Mouse (Mus musculus) mesoderm, embryonic 11.5 days (tissue): ENCODE results near the gene Magi1.

Experiments
- DNase-seq: peaks from one replicate; pipeline ENCODE4 v3.0.0-alpha.2; 2012; ENCODE audit warnings: low read depth, low spot score

Gene Magi1

GRCm38 (mm10) chr6:93733800-93734199 is 549.9 kb downstream of the Magi1 start:
- DNase-seq: no peak

DNA sequence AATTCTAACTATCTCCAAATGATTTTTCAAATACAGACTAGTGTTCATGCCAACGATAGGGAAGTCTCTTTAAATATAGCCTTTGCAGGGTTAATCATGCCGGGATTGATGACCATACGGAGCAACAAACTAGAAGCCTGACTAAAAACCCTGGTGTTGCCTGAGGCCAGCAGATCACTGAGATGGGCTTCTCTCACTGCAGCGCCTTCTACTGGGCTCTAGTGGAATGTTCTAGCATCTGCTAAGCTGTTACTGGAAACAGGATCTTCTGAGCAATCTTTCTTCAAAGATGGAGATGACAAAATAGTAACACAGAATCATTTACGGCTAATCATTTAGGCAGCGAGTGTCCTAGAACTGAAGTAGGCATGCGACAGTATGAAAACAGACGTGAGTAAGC is 554.0 kb downstream of the Magi1 start:
- DNase-seq: no peak

DNA sequence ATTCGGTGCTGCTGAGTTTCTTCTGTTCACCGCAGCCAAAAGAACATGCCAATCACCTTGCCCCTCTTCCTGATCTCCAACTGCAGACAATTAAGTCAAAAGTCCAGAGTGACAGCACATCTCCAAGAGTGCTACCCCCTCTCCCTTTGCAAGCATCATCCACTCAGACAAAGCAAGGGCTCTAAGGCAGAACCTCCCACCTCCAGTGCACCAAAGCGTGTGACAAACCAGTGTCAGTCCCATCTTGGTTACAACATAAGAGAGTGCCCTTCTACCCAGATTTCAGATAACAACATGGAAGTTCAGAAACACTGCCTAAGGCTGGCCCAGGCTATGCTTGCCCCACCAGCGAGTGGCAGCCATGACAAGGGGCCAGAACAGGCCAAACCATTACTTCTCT is 554.9 kb downstream of the Magi1 start:
- no peak for DNase-seq

DNA sequence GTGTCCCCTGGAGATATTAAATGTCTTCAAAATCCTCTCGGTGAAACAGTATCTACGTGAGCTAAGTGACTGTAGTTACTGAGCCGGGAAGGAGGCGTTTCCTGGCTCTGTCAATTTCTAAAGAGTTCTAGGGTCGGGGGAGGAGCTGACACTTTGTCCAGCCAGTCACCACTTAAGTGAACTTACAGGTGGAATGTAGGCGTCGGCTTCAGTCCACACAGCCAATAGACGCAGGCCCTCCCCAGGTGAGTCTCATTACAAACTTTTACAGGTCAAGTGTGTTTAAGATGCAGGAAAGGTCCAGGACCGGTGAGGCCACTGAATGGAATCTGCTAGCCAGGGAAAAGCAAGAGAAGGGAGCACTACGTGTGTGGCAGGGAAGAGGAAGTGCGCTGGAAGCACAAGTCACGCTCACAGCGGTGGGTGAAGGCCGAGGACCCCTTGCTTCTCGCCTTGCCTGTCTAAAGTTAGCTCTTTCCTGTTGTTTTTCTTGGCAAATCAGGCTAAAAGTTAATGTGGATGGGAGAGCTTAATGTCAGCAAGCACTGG is 556.0 kb downstream of the Magi1 start:
- no peak for DNase-seq

DNA sequence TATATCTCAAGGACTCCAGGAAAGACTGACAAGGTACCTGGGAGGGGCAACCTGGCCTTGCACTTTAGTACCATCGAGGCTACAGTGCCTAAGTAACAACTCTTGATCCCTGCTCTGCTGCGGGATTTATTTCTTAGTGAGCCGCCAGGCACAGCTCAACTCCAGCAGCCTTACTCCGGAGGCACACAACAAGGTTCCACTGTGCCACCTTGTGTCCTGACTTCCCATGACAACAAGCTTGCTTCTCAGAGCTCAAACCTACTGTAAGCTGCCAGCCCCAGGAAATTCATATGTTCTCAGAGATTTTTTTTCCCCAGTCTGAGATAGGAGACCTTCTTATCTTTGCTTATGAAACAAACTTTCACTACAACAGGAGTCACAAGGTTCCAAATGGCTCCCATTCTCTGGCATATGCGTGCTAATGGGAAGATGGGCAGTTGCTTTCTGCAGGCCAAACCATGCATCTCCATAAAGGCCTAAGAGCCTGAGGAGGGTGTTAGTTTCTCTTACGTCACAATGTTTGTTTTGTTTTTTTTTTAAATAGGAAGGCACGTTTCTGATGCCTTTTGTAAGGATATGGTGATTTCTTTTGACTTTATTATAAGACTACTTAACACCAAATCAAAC is 556.8 kb downstream of the Magi1 start:
- DNase-seq: no peak

GRCm38 (mm10) chr6:93726121-93726520 is 557.6 kb downstream of the Magi1 start:
- DNase-seq: no peak

GRCm38 (mm10) chr6:93724749-93725148 is 559.0 kb downstream of the Magi1 start:
- DNase-seq: no peak

DNA sequence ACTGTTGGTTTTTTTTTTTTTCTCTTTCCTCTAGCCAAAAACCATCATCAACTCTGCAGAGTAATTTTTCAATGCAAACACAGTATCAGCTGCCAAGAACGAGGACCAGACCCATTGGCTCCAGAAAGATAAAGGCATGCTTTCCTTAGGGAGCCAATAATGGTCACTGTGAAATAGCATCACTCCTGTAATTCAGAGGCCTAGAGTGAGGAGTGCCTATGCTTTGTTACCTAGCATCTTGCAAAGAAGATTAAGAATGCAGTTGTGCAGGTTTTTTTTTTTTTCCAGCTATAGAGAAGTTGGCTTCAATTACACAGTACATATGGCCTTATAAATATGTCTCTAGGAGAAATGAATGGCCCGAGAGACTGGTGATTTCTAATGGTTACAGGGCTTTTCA is 560.5 kb downstream of the Magi1 start:
- DNase-seq: no peak

- no peak for DNase-seq
Observed at GRCm38 (mm10) chr6:93719532-93719931, 564.2 kb downstream of the Magi1 start.

DNA sequence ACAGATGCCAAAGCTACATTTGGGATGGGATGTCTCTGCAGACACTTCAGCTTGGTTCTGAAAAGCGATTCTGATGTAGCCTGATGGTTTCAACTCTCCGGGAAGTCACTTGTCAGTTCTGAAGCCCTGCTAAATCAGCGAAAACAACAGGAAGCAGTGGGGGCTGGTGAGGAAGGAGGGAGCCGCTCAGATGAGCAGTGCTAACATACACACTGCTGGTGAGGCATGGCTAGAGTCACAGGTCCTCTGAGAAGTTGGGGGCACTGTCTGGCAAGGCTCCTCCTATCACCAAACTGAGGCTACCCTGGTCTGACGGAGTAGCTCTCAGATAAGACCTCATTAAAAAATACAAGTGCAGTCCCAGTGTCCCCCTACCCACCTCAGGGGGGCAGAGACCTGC is 565.3 kb downstream of the Magi1 start:
- no peak for DNase-seq

DNA sequence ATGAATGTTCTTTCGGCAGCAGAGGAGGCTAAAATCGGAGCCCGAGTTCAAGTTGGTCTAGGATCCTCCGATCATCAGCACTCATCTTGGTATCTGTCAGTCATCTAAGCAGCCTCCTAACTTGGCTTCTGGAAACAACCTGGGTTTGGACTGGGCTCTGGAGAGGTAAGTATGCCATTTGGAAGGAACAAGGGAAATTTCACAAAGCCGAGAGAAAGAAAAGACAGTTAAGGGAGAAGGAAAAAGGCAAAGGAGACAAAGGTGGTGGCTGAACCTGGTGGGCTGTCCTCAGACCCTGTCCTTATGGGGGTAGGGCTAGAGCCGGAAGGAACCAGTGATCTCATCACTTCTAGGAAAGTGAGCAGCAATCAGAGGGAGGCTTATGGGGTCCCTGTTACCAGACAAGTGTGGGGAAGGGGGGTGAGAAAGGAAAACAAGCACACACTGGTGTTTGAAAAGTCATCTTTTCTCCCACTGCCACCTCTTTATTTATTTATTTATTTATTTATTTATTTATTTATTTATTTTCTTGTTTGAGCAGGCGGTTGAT is 565.8 kb downstream of the Magi1 start:
- DNase-seq: no peak

GRCm38 (mm10) chr6:93716686-93717625 is 566.8 kb downstream of the Magi1 start:
- DNase-seq: no peak

GRCm38 (mm10) chr6:93715181-93716180 is 568.2 kb downstream of the Magi1 start:
- no peak for DNase-seq

- no peak for DNase-seq
Observed at GRCm38 (mm10) chr6:93704350-93704749, 579.4 kb downstream of the Magi1 start.

GRCm38 (mm10) chr6:93699436-93699835 is 584.3 kb downstream of the Magi1 start:
- no peak for DNase-seq

- no peak for DNase-seq
Observed at GRCm38 (mm10) chr6:93697956-93698355, 585.8 kb downstream of the Magi1 start.

DNA sequence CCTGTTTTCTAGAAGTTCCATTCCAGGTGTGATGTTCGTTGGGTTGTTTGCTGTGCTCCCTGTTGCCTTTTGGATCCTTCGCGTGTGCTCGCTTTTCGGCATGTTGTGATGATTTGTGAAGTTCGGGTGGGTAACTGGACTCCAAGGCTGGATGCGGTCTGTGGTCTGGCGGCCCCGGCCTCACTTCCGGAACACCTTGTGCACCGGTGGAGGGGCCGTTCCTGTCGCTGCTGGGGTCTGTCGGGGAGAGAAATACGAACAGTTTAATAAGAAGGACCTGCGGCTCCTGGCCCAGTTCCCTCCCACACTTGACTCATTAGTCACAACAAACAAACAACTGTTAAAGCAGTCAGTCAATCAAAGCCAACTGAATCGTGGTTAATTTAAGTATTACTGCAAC is 605.0 kb downstream of the Magi1 start:
- no peak for DNase-seq

GRCm38 (mm10) chr6:93666731-93667130 is 617.0 kb downstream of the Magi1 start:
- peak; percentile 37 for DNase-seq

GRCm38 (mm10) chr6:93665056-93665805 is 618.5 kb downstream of the Magi1 start:
- no peak for DNase-seq

GRCm38 (mm10) chr6:93661139-93661538 is 622.6 kb downstream of the Magi1 start:
- DNase-seq: no peak
